Mouse (Mus musculus): ENCODE measurements around the gene Ddx24.

GRCm38 (mm10) chr12:103457140-103457539, 31.5 kb upstream of the Ddx24 start, which contains the start of gene Ifi27l2b:
- TF ChIP-seq POLR2A (IDR thresholded peaks at IDR 0.05; ENCODE audit: insufficient read depth, low read length) (no peak), CTCF (IDR thresholded peaks at IDR 0.05; ENCODE audit: low read depth, low read length) (no peak), EP300 (IDR thresholded peaks at IDR 0.05; ENCODE audit: insufficient read depth, low read depth, low read length) (no peak)

Measured in ES-Bruce4 (cell line).